Mouse (Mus musculus): ENCODE results near the gene Npr1.
A peak's percentile ranks its signal among the peaks of the same experiment; 100 is the strongest.

The Npr1 gene

GRCm38 (mm10) chr3:90437131-90437530 lies 28.5 kb downstream of the Npr1 start:
- DNase-seq (ENCODE audit: low spot score), result no peak

- DNase-seq (ENCODE audit: low spot score), result no peak
Measured at GRCm38 (mm10) chr3:90434073-90434730, 31.5 kb downstream of the Npr1 start.

- DNase-seq (ENCODE audit: low spot score), result peak; percentile 97
Measured at GRCm38 (mm10) chr3:90433381-90434020, 32.2 kb downstream of the Npr1 start, which contains the start of gene Ints3. Ints3 (minus strand) TSS chr3:90433622.

- DNase-seq (ENCODE audit: low spot score), result no peak
Measured at GRCm38 (mm10) chr3:90432811-90433219, 32.9 kb downstream of the Npr1 start.

- DNase-seq (ENCODE audit: low spot score), result no peak
Measured at GRCm38 (mm10) chr3:90432348-90432747, 33.3 kb downstream of the Npr1 start.

GRCm38 (mm10) chr3:90429576-90429975 lies 36.1 kb downstream of the Npr1 start:
- DNase-seq (ENCODE audit: low spot score), result no peak

- no peak for DNase-seq (ENCODE audit: low spot score)
Measured at GRCm38 (mm10) chr3:90428186-90428585, 37.5 kb downstream of the Npr1 start.

GRCm38 (mm10) chr3:90427574-90427973 lies 38.1 kb downstream of the Npr1 start:
- no peak for DNase-seq (ENCODE audit: low spot score)

- no peak for DNase-seq (ENCODE audit: low spot score)
Measured at GRCm38 (mm10) chr3:90425499-90425898, 40.2 kb downstream of the Npr1 start.

- DNase-seq (ENCODE audit: low spot score), result no peak
Measured at GRCm38 (mm10) chr3:90423549-90423948, 42.1 kb downstream of the Npr1 start.

GRCm38 (mm10) chr3:90420696-90421095 lies 45.0 kb downstream of the Npr1 start:
- DNase-seq (ENCODE audit: low spot score), result no peak

- no peak for DNase-seq (ENCODE audit: low spot score)
Measured at GRCm38 (mm10) chr3:90413011-90413396, 52.7 kb downstream of the Npr1 start.

GRCm38 (mm10) chr3:90412312-90413010 lies 53.2 kb downstream of the Npr1 start:
- DNase-seq (ENCODE audit: low spot score), result peak; percentile 35

- no peak for DNase-seq (ENCODE audit: low spot score)
Measured at GRCm38 (mm10) chr3:90408721-90409120, 56.9 kb downstream of the Npr1 start.

- no peak for DNase-seq (ENCODE audit: low spot score)
Measured at GRCm38 (mm10) chr3:90406414-90406813, 59.3 kb downstream of the Npr1 start.

GRCm38 (mm10) chr3:90404609-90405008 lies 61.1 kb downstream of the Npr1 start:
- no peak for DNase-seq (ENCODE audit: low spot score)

- no peak for DNase-seq (ENCODE audit: low spot score)
Measured at GRCm38 (mm10) chr3:90404121-90404520, 61.5 kb downstream of the Npr1 start.

- no peak for DNase-seq (ENCODE audit: low spot score)
Measured at GRCm38 (mm10) chr3:90400993-90401392, 64.7 kb downstream of the Npr1 start.

All from spleen, adult 12 weeks (tissue).